Mouse (Mus musculus): ENCODE measurements around the gene Heyl.

- TF ChIP-seq TAL1 (IDR thresholded peaks at IDR 0.05; ENCODE audit: low read length) (no peak), GATA1 (IDR thresholded peaks at IDR 0.05; ENCODE audit: low read length) (no peak)
Measured at GRCm38 (mm10) chr4:123293661-123294443, 60.5 kb downstream of the Heyl start.

Data from erythroblast, embryonic 14.5 days (primary cell).